Mouse (Mus musculus): Measurements from ENCODE around the gene Adgra1.

Gene Adgra1

DNA sequence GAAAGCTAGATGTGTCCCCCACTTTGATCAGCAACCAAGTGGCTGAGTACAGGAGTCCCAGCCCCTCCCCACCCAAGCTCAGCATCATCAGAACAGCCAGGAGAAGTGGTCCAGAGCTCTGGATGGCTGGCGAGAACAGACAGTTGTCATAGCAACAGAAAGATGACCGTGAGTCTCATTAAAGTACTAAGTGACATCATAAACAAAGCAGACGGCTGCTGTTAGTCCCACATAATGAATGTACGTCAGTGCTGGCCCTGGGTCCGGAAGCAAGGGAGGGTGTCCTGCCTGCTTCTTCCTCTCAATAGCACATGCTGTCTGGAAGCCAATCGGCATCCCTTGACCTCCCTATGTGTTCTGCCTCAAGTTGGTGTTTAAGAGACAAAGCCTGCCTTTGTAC lies 16.2 kb downstream of the Adgra1 start:
- peak; percentile 15 for DNase-seq (ENCODE audit: low read depth, low spot score)

DNA sequence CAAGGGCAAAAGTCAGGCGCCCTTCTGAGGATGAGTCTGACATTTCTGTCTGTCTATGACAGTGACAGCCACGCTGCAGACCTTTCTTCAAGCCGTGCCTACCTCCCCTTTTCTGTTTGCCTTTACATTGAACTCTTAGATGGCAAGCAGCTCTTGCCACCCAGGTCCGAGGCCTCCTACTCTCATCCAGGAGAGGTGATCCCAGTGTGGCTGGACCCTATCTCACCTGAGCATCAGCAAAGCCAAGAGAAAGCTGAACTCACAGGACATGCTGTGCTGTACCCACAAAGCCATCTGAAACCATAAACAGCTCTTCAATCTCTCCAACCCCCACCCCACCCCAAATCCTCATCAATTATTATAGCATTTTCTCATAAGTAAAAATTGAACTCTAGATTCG lies 16.7 kb downstream of the Adgra1 start:
- DNase-seq (ENCODE audit: low read depth, low spot score) = no peak

DNA sequence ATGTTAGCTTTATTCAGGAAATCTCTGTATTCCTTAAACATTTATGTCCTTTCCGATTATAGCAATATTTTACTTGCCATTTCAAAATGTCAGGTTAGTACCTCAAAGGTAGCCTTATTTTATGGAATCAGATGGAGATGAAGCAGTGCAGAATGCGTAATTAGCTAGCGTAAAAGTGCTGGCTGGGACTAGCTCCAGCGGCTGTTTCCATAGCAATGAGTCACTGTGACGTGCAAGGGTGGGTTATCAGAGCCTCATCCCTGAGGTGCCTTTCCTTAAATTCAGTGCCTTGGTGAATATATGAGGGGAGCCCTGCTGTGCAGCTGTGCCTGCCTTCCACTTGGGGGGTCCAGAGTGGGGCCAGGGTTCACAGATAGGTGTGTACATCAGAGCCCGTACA lies 17.1 kb downstream of the Adgra1 start:
- no peak for DNase-seq (ENCODE audit: low read depth, low spot score)

DNA sequence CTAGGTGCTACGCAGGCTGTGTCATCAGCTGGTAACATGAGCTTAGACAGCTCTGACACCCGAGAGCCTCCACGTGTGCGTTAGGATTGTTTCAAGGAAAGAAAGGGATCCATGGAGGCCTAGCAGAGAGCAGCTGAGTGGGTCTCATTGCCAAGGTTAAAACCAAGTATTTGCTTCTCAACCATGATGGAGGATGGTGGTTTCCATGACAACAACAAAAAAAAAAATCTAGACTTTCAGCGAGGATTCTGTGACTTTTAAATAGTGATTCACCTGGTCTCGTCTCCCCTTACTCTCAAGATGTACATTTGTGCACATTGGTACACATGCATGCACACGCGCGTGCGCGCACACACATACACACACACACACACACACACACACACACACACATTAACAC lies 21.3 kb downstream of the Adgra1 start:
- peak; percentile 27 for DNase-seq (ENCODE audit: low read depth, low spot score)

DNA sequence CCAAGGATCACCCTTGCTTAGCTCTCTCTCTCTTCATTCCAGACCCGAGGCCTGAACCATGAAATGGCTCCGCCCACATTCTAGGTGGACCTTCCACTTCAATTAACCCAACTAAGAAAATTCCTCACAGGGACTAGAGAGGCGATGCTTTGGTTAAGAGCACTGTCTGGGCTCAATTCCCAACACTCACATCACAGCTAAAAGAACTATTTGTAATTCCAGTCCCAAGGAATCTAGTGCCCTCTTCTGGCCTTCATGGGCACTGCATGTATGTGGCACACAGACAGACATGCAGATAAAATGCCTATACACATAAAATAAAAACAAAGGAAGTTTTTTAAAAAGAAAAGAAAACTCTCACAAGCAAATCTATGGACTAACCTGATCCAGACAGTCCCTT lies 27.4 kb downstream of the Adgra1 start:
- DNase-seq (ENCODE audit: low read depth, low spot score) = peak; percentile 77

DNA sequence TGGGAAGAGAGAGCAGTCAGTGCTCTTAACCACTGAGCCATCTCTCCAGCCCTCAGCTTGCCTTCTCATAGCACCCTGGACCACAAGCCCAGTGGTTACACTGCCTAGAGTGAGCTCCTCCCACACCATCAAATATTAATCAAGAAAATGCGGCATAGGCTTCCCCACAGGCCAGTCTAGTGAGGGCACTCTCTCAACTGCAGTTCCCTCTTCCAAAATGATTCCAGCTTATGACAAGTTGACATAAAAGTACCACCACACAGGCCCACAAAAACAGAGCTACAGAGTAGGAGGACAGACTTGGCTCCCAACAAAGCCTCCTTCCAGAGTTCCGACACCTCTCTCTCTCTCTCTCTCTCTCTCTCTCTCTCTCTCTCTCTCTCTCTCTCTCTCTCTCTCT lies 29.1 kb downstream of the Adgra1 start:
- DNase-seq (ENCODE audit: low read depth, low spot score) = no peak

DNA sequence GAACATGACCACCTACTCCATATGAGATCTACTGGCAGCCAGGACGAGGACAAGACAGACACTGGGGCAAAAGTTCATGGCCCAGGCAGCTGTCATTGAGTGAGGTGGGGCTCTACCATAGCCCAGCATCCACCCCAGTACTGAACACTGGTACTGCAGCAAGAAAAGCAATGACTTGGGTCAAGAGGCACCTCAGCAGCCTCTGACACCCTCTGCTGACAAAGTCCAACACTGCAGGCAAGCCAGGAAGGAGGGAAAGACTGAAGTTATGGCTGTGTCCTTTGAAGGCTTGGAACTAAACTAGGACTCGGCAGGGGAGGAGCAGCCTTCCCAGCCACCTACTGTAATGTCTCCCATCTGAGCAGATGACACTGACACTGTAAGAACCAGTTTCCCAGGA lies 30.3 kb downstream of the Adgra1 start:
- peak; percentile 34 for DNase-seq (ENCODE audit: low read depth, low spot score)

DNA sequence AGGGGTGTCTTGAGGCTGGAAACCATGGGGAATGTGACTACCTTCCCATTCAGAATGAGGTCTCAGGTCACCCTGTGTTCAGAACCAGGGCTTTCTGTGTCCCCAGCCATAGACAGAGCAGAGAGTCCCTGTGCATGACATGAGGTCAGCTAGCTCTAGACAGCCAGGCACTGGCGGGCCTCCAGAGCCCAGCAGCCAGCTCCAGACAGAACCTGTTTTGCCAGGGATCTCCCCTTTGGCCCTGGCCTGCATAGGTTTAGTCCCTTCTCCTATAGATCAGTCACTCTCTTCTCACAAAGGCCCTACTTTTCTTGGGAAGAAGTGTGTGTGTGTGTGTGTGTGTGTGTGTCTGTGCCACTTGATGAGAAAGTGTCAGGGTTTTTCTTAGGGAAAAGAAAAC lies 30.9 kb downstream of the Adgra1 start:
- no peak for DNase-seq (ENCODE audit: low read depth, low spot score)

DNA sequence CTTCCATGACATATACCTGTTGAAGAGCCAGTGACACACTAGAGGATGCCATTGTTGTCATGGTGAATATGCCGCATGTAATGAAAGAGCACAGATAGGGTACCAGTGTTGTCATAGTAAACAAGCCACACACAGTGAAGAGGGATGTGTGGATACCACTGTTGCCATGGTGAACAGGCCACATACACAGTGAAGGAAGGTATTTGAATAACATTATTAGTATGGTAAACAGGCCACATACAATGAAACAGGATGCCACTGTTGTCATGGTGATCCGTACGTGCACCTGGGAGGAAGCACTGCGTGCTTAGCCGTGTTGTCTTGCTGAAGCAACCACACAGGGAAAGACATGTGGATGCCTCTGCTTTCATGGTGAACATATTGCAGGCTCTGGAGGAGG lies 37.0 kb downstream of the Adgra1 start:
- peak; percentile 59 for DNase-seq (ENCODE audit: low read depth, low spot score)

DNA sequence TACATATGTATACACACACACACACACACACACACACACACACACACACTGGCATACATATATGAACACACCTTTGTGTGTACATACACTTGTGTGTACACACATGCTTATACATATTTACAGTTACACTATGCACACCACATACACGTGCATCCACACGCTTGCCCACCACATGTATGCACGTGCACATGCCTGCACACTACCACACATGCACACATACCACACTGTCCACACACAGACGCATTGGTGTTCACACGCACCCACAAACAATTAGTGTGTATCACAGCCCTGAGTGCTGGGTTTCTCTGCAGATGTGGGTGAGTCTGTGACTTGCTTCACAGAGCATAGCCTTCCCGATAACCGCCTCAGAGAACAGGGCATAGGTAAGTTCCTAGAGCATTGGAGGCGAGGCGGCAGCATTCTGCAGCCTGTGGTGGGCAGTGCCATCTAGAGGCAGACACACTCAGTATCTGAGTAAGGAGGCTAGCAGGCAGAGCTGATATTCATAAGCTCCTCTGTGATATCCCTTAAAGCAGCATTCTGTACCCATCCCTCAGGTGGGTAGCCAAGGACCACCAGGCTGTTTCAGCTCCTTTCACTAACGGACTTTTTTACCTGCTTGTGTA lies 43.3 kb downstream of the Adgra1 start:
- peak; percentile 15 for DNase-seq (ENCODE audit: low read depth, low spot score)

DNA sequence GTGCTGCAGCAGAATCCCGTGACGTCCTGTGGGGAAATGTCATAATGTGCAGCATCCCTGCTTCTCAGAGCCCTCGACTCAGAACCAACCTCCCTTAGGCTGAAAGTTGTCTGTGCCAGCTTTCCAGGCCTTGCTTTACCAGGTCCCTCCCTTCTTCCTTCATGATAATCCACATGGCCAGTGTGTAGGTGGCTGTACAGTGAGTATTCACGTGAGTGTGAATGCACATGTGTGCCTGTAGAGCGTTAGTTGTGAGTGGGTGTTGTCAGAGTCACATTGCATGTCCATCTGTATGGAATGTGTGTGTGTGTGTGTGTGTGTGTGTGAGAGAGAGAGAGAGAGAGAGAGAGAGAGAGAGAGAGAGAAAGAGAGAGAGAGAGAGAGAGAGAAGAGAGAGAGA lies 44.1 kb downstream of the Adgra1 start:
- DNase-seq (ENCODE audit: low read depth, low spot score) = no peak

DNA sequence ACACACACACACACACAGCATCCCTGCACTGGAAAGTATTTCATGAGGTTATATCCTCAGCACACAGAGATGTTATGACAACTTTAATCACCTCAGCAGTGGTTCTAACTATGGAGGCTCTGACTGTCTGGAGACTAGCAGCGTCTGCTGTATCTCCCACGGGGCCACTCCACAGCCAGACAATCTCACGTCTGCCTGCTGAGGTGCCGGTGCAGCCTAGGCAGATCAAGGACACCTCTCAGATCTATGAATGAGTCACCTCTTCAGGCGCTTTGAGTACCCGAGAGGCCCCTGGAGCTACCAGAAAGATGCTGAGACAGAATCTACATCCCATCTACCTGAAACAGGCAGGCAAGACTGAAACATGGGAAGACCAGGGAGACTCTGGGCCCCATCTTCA lies 44.6 kb downstream of the Adgra1 start:
- no peak for DNase-seq (ENCODE audit: low read depth, low spot score)

DNA sequence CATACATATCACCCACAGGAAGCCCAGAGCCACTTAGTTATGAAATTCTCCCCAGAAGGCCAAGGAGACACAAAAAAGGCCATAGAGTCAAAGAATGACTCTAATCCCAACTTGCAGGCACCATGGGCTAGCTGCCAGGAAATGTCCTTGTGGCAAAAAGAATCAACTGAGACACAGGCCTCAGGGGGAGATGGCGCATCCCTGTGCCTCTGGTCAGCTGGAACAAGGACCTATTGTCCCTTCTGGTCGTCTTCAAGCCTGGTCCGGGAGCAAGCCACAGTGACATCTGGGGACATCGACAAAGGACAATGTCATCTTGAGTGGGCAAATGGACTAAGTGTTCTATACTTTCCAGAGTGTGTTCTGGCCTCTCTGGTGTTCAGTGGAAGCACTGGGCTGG lies 49.6 kb downstream of the Adgra1 start:
- no peak for DNase-seq (ENCODE audit: low read depth, low spot score)

DNA sequence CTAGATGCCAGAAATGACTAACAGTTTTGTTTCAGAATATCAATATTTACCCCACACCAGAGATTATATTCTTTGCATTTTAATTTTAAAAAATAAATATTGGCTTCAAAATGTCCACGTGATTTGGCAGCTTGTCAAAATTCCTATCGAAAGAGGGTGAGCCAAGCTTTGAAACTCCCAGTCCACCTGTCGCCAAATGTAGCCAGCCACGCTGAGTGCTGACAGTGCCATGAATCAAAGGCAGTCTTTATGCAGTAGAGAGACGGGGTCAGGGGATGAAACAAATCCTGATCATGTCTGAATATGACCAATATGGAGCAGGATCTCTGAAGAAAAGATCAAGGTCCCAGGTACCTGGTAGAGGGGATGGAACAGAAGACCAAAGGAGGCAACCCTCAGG lies 57.8 kb downstream of the Adgra1 start:
- DNase-seq (ENCODE audit: low read depth, low spot score) = no peak

DNA sequence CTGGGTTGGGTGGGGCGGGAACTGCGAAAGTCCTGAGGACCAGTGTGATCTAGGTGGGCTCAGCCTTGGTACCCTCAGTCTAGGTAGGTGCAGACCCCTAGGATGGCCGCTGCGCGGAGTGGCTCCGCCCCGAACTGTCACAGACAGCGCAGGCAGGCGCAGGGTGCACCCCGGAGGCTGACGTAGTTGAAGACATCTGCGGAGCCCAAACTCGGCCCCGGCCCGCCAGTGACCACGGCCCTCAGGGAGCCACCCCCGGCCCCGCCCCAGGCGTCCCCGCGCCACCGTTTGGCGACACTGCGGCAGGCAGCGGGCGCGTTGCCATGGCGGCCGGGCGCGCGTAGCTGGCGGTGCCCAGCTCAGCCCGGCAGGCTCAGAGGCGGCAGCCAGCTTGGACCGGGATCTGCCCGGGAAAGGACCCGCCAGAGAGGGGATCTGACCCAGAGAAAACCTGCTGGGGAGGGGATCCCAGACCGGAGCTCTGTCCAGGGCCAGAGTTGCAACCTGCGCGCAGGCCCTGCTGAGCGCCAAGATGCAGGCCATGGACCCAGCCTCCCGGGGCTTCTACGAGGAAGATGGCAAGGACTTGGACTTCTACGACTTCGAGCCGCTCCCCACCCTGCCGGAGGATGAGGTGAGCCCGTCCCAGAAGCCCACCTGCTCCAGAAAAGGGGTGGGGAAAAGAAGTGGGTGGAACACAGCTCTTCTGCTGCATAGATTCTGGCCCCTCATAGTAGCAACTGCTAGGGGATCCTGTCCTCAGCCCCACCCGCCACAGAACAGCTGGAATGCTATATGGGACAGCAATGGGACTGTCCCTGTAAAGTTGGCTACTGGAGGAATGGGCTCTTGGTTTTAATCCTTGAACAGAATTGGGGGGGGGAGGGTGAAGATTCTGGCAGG lies 60.9 kb downstream of the Adgra1 start, which contains the start of gene Kndc1:
TSS of gene Kndc1 (plus strand) at position 42 of the 903 bp plus-strand sequence.
- peak; percentile 25 for DNase-seq (ENCODE audit: low read depth, low spot score)

DNA sequence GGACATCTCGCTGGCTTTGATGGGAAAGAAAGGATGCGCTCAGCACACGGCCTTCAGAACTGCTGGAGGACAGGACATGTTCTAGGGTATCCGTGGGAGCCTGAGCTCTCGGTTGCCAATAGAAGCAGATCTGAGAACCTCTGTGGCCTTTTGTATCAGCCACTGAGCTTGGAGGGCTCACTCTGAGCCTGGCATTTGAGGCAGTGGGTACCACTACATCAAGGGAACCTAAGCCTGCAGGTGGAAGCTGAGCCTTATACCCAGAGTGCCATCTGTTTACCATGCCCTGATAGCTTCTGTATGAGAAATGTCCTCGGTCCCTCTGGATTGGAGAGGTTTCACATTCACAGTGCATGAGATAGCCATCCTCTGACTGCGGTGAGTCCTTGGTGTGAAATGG lies 62.3 kb downstream of the Adgra1 start:
- no peak for DNase-seq (ENCODE audit: low read depth, low spot score)

DNA sequence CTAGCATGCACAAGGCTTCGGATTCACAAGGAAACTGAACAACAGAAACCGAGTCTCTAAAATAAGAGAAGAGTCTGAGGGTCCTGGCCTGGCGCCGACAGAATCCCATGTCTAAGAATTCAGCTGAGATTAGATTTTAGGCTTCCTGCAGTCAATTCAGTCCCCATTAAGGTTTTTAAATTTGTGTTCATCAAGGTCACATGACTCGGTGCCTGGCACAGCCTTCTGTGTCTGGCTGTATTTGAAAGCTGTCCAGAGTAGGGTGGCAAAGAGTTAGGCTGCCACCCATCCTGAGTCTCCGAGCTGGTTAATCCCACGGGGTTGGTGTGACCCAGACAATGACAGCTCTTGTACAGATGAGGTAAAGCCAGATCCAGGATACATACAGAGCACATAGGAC lies 62.8 kb downstream of the Adgra1 start:
- DNase-seq (ENCODE audit: low read depth, low spot score) = no peak

DNA sequence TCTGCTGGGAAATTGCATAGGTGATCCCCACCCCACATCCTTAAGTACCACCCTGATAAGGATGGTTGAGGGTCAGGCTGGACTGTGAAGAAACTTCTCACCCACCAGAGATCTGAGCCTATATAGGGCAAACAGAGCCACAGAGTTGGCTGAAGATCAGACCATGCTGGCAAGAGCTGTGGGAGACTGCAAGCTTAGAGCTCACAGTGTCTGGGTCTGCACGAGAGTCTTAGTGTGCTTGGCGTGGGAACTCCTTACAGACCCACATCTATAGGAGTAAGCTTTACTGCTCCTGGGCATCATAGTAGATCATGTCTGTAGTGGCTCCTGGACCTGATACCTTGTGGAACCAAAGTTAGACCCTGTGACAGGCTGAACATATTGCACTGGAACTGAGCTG lies 64.6 kb downstream of the Adgra1 start:
- DNase-seq (ENCODE audit: low read depth, low spot score) = no peak

DNA sequence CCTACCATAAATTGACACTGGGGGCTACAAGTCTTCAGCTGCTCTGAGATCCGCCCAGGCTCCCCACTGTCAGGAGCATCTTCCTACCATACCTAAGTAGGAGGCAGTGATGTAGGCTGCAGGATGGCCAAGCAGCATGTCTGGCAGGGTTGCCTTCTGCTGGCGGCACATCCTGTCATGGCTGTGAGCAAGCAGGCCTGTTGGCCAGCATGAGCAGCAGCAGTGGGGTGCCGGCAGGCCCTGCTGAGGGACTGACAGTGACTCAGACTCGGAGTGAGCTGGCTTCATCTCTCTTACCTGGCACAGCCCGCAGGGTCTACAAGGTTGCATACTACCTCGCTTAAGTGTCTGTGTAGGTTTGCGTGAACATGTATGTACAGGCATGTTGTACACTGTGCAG lies 65.5 kb downstream of the Adgra1 start:
- DNase-seq (ENCODE audit: low read depth, low spot score) = no peak

DNA sequence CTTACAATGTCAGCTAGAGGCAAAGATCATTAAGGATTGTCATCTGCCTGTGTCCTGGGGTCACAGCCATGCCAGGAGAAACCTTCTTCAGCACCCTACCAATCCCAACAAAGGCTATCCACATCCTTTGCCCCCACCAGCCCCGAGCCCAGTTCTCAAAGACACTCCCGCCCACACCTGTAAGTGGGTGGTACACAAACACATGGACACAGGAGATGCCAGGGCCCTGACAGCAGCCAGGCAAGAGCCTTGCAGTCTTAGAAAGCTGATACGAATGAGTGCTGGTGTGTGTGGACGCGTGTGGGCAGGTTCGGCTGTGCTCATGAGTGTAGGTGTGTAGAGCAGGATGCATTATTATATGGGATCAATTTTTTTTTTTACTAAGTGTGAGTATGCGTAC lies 66.5 kb downstream of the Adgra1 start:
- no peak for DNase-seq (ENCODE audit: low read depth, low spot score)

DNA sequence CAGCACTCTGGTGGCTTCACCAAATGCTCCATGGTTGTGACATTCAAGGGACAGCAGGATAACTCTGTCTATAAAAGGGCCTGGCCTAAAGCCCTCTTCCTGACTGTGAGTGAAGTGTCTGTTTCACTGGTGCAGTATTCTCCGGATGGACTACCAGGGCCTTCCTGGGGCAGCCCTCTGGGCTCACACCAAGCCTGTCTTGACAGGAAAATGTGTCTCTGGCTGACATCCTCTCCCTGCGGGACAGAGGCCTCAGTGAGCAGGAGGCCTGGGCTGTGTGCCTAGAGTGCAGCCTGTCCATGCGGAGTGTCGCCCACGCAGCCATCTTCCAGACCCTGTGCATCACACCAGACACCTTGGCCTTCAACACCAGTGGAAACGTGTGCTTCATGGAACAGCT lies 66.9 kb downstream of the Adgra1 start:
- no peak for DNase-seq (ENCODE audit: low read depth, low spot score)

DNA sequence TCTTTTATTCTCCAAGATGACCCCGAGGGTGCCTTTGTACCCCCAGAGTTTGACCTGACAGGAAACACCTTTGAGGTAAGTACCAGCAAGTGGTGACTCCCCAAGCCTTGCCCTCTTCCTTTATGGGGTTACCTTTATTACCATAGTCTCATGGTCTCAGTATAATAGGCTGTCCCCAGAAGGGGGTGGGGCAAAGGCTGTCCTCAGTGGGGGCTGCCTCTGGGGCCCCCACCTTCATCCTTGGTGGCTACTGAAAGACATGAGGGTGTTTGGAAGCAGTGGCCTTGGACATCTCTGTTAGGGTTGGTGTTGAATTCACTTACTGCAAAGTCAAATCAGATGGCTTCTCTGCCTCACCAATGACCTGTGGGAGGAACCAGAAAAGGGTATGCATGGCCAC lies 68.0 kb downstream of the Adgra1 start:
- no peak for DNase-seq (ENCODE audit: low read depth, low spot score)

DNA sequence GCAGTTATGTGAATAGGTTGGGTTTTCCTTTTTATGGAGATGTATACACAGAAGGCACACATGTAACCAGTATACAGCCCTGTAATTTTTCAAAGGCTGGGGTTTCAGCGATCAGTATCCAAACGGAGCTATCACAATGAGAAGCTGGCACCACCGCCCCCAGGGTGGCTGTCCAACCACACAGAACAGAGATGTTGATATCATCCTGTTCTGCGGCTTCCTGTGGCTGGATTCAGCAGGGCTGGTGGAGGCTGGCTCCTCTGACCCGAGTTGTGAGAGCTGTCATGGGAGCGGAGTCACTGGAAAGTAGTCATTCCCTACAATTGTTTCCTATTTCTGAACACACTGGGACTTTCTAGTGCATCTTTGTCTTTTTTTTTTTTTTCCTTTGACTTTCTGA lies 71.3 kb downstream of the Adgra1 start:
- no peak for DNase-seq (ENCODE audit: low read depth, low spot score)

Data from R1 (cell line).